Mouse (Mus musculus) liver, embryonic 14.5 days (tissue): ENCODE results near the gene Ormdl3. TPM values are rescaled to one million over a fixed set of nuclear protein-coding genes. Genes with fewer than 3 reads are reported as not detected.
A peak's percentile ranks its signal among the peaks of the same experiment; 100 is the strongest.
"Not testable (repeated sequence)": the region's sequence is repeated elsewhere in the genome, so short reads cannot be mapped to it uniquely, and the experiment has no call there.

Experiments
- ATAC-seq: fragments of 200-750 bp; cut with Nextera tagmentation; 2 replicates; pipeline ENCODE4 v1.8.0; 2017; ENCODE audit warnings: moderate number of reproducible peaks, mild to moderate bottlenecking, moderate library complexity; ENCODE audit not compliant: insufficient read depth
- DNase-seq, 3 experiments: peaks; one replicate each; pipeline ENCODE4 v3.0.0-alpha.2; 2012 to 2013; ENCODE audit warnings: low read depth in 3 of 3, low spot score in 3 of 3
- H3K27ac ChIP-seq: fragments of 300-500 bp; sonication (generic); 2 replicates; pipeline ENCODE4 v1.5.1; 2014; ENCODE audit warnings: moderate library complexity, mild to moderate bottlenecking, control low read depth, inconsistent platforms
- H3K27me3 ChIP-seq: fragments of 300-500 bp; sonication (generic); 2 replicates; pipeline ENCODE4 v1.6.1; 2014; ENCODE audit warnings: mild to moderate bottlenecking, low read length, moderate library complexity; ENCODE audit not compliant: control insufficient read depth, insufficient read depth
- H3K36me3 ChIP-seq: fragments of 300-500 bp; sonication (generic); replicated peaks from 2 replicates; pipeline ENCODE4 v1.6.1; 2014; ENCODE audit warnings: low read depth; ENCODE audit not compliant: control insufficient read depth, insufficient read depth
- H3K4me1 ChIP-seq, 2 experiments: fragments of 200-500 bp in 1 of 2; fragments of 300-500 bp in 1 of 2; sonication (generic) in 1 of 2; replicated peaks; 2 replicates each; pipeline ENCODE4 v1.6.1; 2012 to 2014; ENCODE audit warnings: antibody characterized with exemption in 1 of 2, inconsistent platforms in 1 of 2, low read length in 1 of 2; ENCODE audit not compliant: control insufficient read depth in 2 of 2, insufficient read depth in 2 of 2
- H3K4me2 ChIP-seq: fragments of 300-500 bp; sonication (generic); 2 replicates; pipeline ENCODE4 v1.6.1; 2014; ENCODE audit warnings: low read depth, mild to moderate bottlenecking, control low read depth, moderate library complexity
- H3K4me3 ChIP-seq, 2 experiments: fragments of 200-500 bp in 1 of 2; fragments of 300-500 bp in 1 of 2; sonication (generic) in 1 of 2; 2 replicates each; pipeline ENCODE4 v1.5.1; 2012 to 2014; ENCODE audit warnings: low read depth in 2 of 2, low read length in 2 of 2, mild to moderate bottlenecking in 2 of 2, control low read depth in 1 of 2, inconsistent platforms in 1 of 2, moderate library complexity in 1 of 2; ENCODE audit not compliant: insufficient read depth in 1 of 2
- H3K9ac ChIP-seq: fragments of 300-500 bp; sonication (generic); replicated peaks from 2 replicates; pipeline ENCODE4 v1.6.1; 2014; ENCODE audit warnings: mild to moderate bottlenecking, control low read depth, moderate library complexity
- H3K9me3 ChIP-seq: fragments of 300-500 bp; sonication (generic); 2 replicates; pipeline ENCODE4 v1.6.1; 2016; ENCODE audit warnings: low read length, mixed read lengths; ENCODE audit not compliant: control insufficient read depth
- CTCF ChIP-seq: IDR thresholded peaks from 2 replicates; pipeline ENCODE4 v1.5.1; 2016; ENCODE audit warnings: antibody characterized with exemption, low read depth, control low read depth
- EP300 ChIP-seq: IDR thresholded peaks from 2 replicates; pipeline ENCODE4 v1.6.1; 2016; ENCODE audit warnings: antibody characterized with exemption, low read depth
- whole genome bisulfite sequencing: fragments of 180-500 bp; shearing (Covaris S2); extraction: QIAGEN DNeasy Blood & Tissue Kit; methylation state at CpG from one replicate; pipeline ENCODE4 v1.1.7; 2014; ENCODE audit not compliant: insufficient replicate concordance; 5-methylcytosine and 5-hydroxymethylcytosine counted together
- polyA plus RNA-seq, 2 experiments: library from polyadenylated mRNA; depleted of rRNA in 1 of 2; stranded (reverse) in 1 of 2; unstranded in 1 of 2; fragments of >200 nt; fragmentation: Nextera tagmentation in 1 of 2; extraction: Ambion mirVana in 1 of 2; gene quantifications; 2 replicates each; pipeline versions ENCODE4 v1.2.1 to v1.2.3; 2012 to 2014

The Ormdl3 gene
- polyA plus RNA-seq, 2 experiments: 6.4 to 27.4 TPM

GRCm38 (mm10) chr11:98625611-98626410, 38.6 kb upstream of the Ormdl3 start, which contains the start of the genes Gm12355 and Gsdma3:
TSS of gene Gm12355 (minus strand) at chr11:98625661.
TSS of gene Gsdma3 (plus strand) at chr11:98626360.
- Histone ChIP-seq H3K4me2 (no peak within 1 kb of the TSS), H3K4me1 (no peaks in the 10 kb centered on the region), H3K9ac (no peak within 1 kb of the TSS), H3K36me3 (no peaks in the 10 kb centered on the region), H3K9me3 (no peaks in the 10 kb centered on the region), H3K27ac (no peak within 1 kb of the TSS), H3K27me3 (no peaks in the 10 kb centered on the region), H3K4me3 (no peak within 1 kb of the TSS)
- WGBS: 73% methylated on average over 10 of the region's 10 CpGs
- no peak for TF ChIP-seq CTCF
- no peak for TF ChIP-seq EP300
- DNase-seq (no peak), ATAC-seq (no peak)

GRCm38 (mm10) chr11:98624381-98624780, 37.2 kb upstream of the Ormdl3 start:
- 66% methylated on average over 2 of the region's 2 CpGs for WGBS
- not testable (repeated sequence) for DNase-seq, H3K9me3 ChIP-seq, H3K27ac ChIP-seq, H3K27me3 ChIP-seq, H3K4me1 ChIP-seq, H3K9ac ChIP-seq, H3K36me3 ChIP-seq, H3K4me2 ChIP-seq, H3K4me3 ChIP-seq, ATAC-seq

- not testable (repeated sequence) for H3K4me3 ChIP-seq, H3K36me3 ChIP-seq, H3K9ac ChIP-seq, H3K27ac ChIP-seq, ATAC-seq, H3K9me3 ChIP-seq, DNase-seq, H3K4me2 ChIP-seq, H3K4me1 ChIP-seq, H3K27me3 ChIP-seq
- 64% methylated on average over 6 of the region's 6 CpGs for WGBS
These were observed 36.8 kb upstream of the Ormdl3 start for GRCm38 (mm10) chr11:98623981-98624380.

- H3K4me3 ChIP-seq: no peak overlapping the region
- no peaks in the 10 kb centered on the region for H3K4me1 ChIP-seq
- no peak overlapping the region for H3K4me2 ChIP-seq
- no peaks in the 10 kb centered on the region for H3K9me3 ChIP-seq
- H3K36me3 ChIP-seq: no peaks in the 10 kb centered on the region
- no peaks in the 10 kb centered on the region for H3K27me3 ChIP-seq
- WGBS: 77% methylated on average over 13 of the region's 13 CpGs
- DNase-seq: no peak
- H3K9ac ChIP-seq: no peak overlapping the region
- ATAC-seq: no peak
- no peak for TF ChIP-seq CTCF
- no peak for TF ChIP-seq EP300
- no peak overlapping the region for H3K27ac ChIP-seq
These were observed 33.6 kb upstream of the Ormdl3 start for GRCm38 (mm10) chr11:98620791-98621190.

- H3K27ac ChIP-seq: no peak overlapping the region
- no peak overlapping the region for H3K9ac ChIP-seq
- TF ChIP-seq EP300 (no peak), CTCF (peak; percentile 85)
- no peaks in the 10 kb centered on the region for H3K9me3 ChIP-seq
- H3K4me3 ChIP-seq: no peak overlapping the region
- H3K36me3 ChIP-seq: no peaks in the 10 kb centered on the region
- H3K4me1 ChIP-seq: no peaks in the 10 kb centered on the region
- no peak overlapping the region for H3K4me2 ChIP-seq
- DNase-seq (peak in 1 of 3 experiments; percentile 25), ATAC-seq (no peak)
- WGBS: 5% methylated on average over 3 of the region's 3 CpGs
- H3K27me3 ChIP-seq: peaks cover 3% of the 10 kb centered on the region
These were observed 19.6 kb upstream of the Ormdl3 start for GRCm38 (mm10) chr11:98606763-98607162.

- H3K27ac ChIP-seq, H3K4me1 ChIP-seq, H3K9ac ChIP-seq, H3K4me3 ChIP-seq, H3K4me2 ChIP-seq, DNase-seq, H3K36me3 ChIP-seq, H3K9me3 ChIP-seq, ATAC-seq: not testable (repeated sequence)
- WGBS: 53% methylated on average over 6 of the region's 6 CpGs
- H3K27me3 ChIP-seq: peaks cover 12% of the 10 kb centered on the region
These were observed 17.7 kb upstream of the Ormdl3 start for GRCm38 (mm10) chr11:98604911-98605310.
